Mouse (Mus musculus): Measurements from ENCODE around the gene Smr2.
"Not testable (repeated sequence)": the region's sequence is repeated elsewhere in the genome, so short reads cannot be mapped to it uniquely, and the experiment has no call there.

Smr2 gene

GRCm38 (mm10) chr5:88086256-88086655 lies at the start of gene Smr2:
Gene Smr2 (plus strand): TSS chr5:88086556.
- not testable (repeated sequence) for DNase-seq (ENCODE audit: inconsistent age in 2 of 2, low spot score in 1 of 2)

DNA sequence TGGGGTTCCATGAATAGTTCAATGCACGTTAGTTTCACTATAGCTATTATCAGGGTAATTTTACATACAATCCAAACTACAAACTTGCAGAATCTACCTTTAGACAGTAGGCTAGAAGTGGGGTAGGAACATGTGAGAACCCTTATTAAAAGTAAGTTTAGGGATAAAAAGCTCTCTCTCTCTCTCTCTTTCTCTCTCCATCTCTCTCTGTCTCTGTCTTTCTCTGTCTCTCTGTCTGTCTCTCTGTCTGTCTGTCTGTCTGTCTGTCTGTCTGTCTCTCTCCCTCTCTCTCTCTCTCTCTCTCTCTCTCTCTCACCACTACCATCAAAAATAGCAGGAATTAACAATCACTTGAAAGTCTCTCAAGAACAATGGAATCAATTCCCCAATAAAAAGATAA lies 25.1 kb downstream of the Smr2 start, which contains the start of gene Gm11116:
Gm11116 (minus strand) TSS at position 101 of the 400 bp plus-strand sequence.
- no peak for DNase-seq (ENCODE audit: inconsistent age in 2 of 2, low spot score in 1 of 2)

GRCm38 (mm10) chr5:88153999-88154398 lies 67.6 kb downstream of the Smr2 start, which contains the start of gene Gm11115:
Gene Gm11115 (minus strand): TSS chr5:88154099.
- no peak for DNase-seq (ENCODE audit: inconsistent age in 2 of 2, low spot score in 1 of 2)

Measured in adrenal gland, adult (tissue).